Mouse (Mus musculus) small intestine, adult 2 months (tissue): ENCODE results near the gene Plekhh2. TPM values are rescaled to one million over a fixed set of nuclear protein-coding genes. Genes with fewer than 3 reads are reported as not detected.

Experiments used
- H3K27ac ChIP-seq: fragments of 200-500 bp; 2 replicates; pipeline ENCODE4 v1.5.1; 2012; ENCODE audit warnings: low read depth, low read length, control low read depth, inconsistent platforms; ENCODE audit not compliant: insufficient read depth
- H3K27me3 ChIP-seq: fragments of 200-500 bp; 2 replicates; pipeline ENCODE4 v1.6.1; 2012; ENCODE audit warnings: mild to moderate bottlenecking, moderate library complexity, low read length, inconsistent platforms; ENCODE audit not compliant: control insufficient read depth, insufficient read depth
- H3K36me3 ChIP-seq: fragments of 200-500 bp; 2 replicates; pipeline ENCODE4 v1.6.1; 2012; ENCODE audit warnings: mild to moderate bottlenecking, low read length, control low read depth, inconsistent platforms; ENCODE audit not compliant: control insufficient read depth, insufficient read depth
- H3K4me1 ChIP-seq: fragments of 200-500 bp; 2 replicates; pipeline ENCODE4 v1.6.1; 2012; ENCODE audit warnings: low read length, inconsistent platforms, mixed read lengths; ENCODE audit not compliant: control insufficient read depth, insufficient read depth, insufficient read length
- H3K4me3 ChIP-seq: fragments of 200-500 bp; 2 replicates; pipeline ENCODE4 v1.5.1; 2012; ENCODE audit warnings: low read depth, mild to moderate bottlenecking, control low read depth, inconsistent platforms, low read length, moderate library complexity
- CTCF ChIP-seq: fragments of 200-500 bp; IDR thresholded peaks from 2 replicates; pipeline ENCODE4 v1.5.1; 2012; ENCODE audit warnings: low read depth, mild to moderate bottlenecking, control low read depth, inconsistent platforms, low read length, moderate library complexity, mixed read lengths; ENCODE audit not compliant: insufficient replicate concordance, insufficient read length; ENCODE audit errors: extremely low read depth
- POLR2A ChIP-seq: fragments of 200-500 bp; IDR thresholded peaks from 2 replicates; pipeline ENCODE4 v1.6.1; 2012; ENCODE audit warnings: low read depth, mild to moderate bottlenecking, control low read depth, inconsistent platforms, low read length, moderate library complexity
- WGBS: fragments of 180-500 bp; shearing (Covaris S2); methylation state at CpG from one replicate; pipeline ENCODE4 v1.1.7; 2018; 5-methylcytosine and 5-hydroxymethylcytosine counted together
- polyA plus RNA-seq: library from polyadenylated mRNA; depleted of rRNA; stranded (reverse); fragments of >200 nt; gene quantifications from 2 replicates; pipeline ENCODE4 v1.2.3, GENCODE M21; 2012

Plekhh2 gene
- polyA plus RNA-seq, 1 experiment, result 1.8 TPM

- Histone ChIP-seq H3K27me3 (no peaks in the 10 kb centered on the region), H3K4me3 (no peak overlapping the region), H3K27ac (no peak overlapping the region), H3K36me3 (no peaks in the 10 kb centered on the region), H3K4me1 (peaks cover 4% of the 10 kb centered on the region; the same call in 1 of the 2 replicates)
- TF ChIP-seq CTCF (no peak), POLR2A (no peak)
- 59% methylated on average over 16 of the region's 16 CpGs for WGBS
These were observed 132.8 kb downstream of the Plekhh2 start for GRCm38 (mm10) chr17:84644292-84645050.

GRCm38 (mm10) chr17:84645119-84645518 is 133.4 kb downstream of the Plekhh2 start:
- peaks cover 5% of the 10 kb centered on the region; the same call in 1 of the 2 replicates for H3K4me1 ChIP-seq
- WGBS, result 83% methylated on average over 9 of the region's 9 CpGs
- H3K27ac ChIP-seq, result no peak overlapping the region
- no peak for TF ChIP-seq CTCF
- no peak for TF ChIP-seq POLR2A
- no peaks in the 10 kb centered on the region for H3K36me3 ChIP-seq
- no peaks in the 10 kb centered on the region for H3K27me3 ChIP-seq
- H3K4me3 ChIP-seq, result no peak overlapping the region

GRCm38 (mm10) chr17:84645894-84646293 is 134.2 kb downstream of the Plekhh2 start:
- H3K4me1 ChIP-seq, result peaks cover 8% of the 10 kb centered on the region
- TF ChIP-seq CTCF (no peak), POLR2A (no peak)
- no peaks in the 10 kb centered on the region for H3K36me3 ChIP-seq
- WGBS, result 32% methylated on average over 4 of the region's 7 CpGs
- H3K27ac ChIP-seq, result no peak overlapping the region
- no peaks in the 10 kb centered on the region for H3K27me3 ChIP-seq
- no peak overlapping the region for H3K4me3 ChIP-seq

- Histone ChIP-seq H3K36me3 (no peaks in the 10 kb centered on the region), H3K4me1 (peaks cover 11% of the 10 kb centered on the region), H3K4me3 (no peak overlapping the region), H3K27me3 (no peaks in the 10 kb centered on the region), H3K27ac (no peak overlapping the region)
- TF ChIP-seq POLR2A (no peak), CTCF (no peak)
- WGBS, result 29% methylated on average over 2 of the region's 2 CpGs
These were observed 134.8 kb downstream of the Plekhh2 start for GRCm38 (mm10) chr17:84646477-84646876.

- Histone ChIP-seq H3K27me3 (no peaks in the 10 kb centered on the region), H3K36me3 (no peaks in the 10 kb centered on the region), H3K4me1 (peaks cover 14% of the 10 kb centered on the region), H3K4me3 (no peak overlapping the region), H3K27ac (no peak overlapping the region)
- 39% methylated on average over 4 of the region's 4 CpGs for WGBS
- TF ChIP-seq POLR2A (no peak), CTCF (no peak)
These were observed 135.9 kb downstream of the Plekhh2 start for GRCm38 (mm10) chr17:84647630-84648029.

GRCm38 (mm10) chr17:84650302-84651017 is 138.8 kb downstream of the Plekhh2 start:
- TF ChIP-seq POLR2A, result no peak
- TF ChIP-seq CTCF, result no peak
- no peaks in the 10 kb centered on the region for H3K27me3 ChIP-seq
- 27% methylated on average over 9 of the region's 9 CpGs for WGBS
- peak overlapping the region; percentile 21; the same call in 1 of the 2 replicates for H3K27ac ChIP-seq
- no peaks in the 10 kb centered on the region for H3K36me3 ChIP-seq
- peaks cover 25% of the 10 kb centered on the region for H3K4me1 ChIP-seq
- H3K4me3 ChIP-seq, result no peak overlapping the region

- Histone ChIP-seq H3K27me3 (no peaks in the 10 kb centered on the region), H3K27ac (peak overlapping the region; percentile 38; the same call in 1 of the 2 replicates), H3K4me3 (no peak overlapping the region), H3K36me3 (peaks cover 7% of the 10 kb centered on the region), H3K4me1 (peaks cover 30% of the 10 kb centered on the region)
- TF ChIP-seq CTCF, result no peak
- TF ChIP-seq POLR2A, result no peak
- WGBS, result 64% methylated on average over 9 of the region's 9 CpGs
These were observed 141.8 kb downstream of the Plekhh2 start for GRCm38 (mm10) chr17:84653544-84653943.
